9 mouse cellular contexts compared by ENCODE assay signal in genomic region chr10:117078284-117078683, GRCm38 (mm10). TPM values are rescaled to one million over a fixed set of nuclear protein-coding genes. Genes with fewer than 3 reads are reported as not detected.
A peak's percentile ranks its signal among the peaks of the same experiment; 100 is the strongest.
DNase-seq lines count a peak whose midpoint lies in the region; ATAC-seq and TF ChIP-seq lines count a peak whose summit lies in the region.
"Had no signal": no experiment of that assay in that cellular context is flagged by ENCODE, and none has a peak within 500 bp of the region (broad histone marks: within the 10 kb centered on the region; RNA-seq: fewer than 3 reads in every experiment).

No protein-coding gene starts in this region.

- no peaks in the 10 kb centered on the region for H3K4me1 ChIP-seq in kidney, adult 2 months (ENCODE audit: control insufficient read depth, insufficient read depth, low read length)
- H3K4me1 ChIP-seq in neural tube, embryonic 11.5 days (ENCODE audit: control insufficient read depth, insufficient read depth, low read length): no peaks in the 10 kb centered on the region

- WGBS in kidney, adult 2 months: 78% methylated on average over 6 of the region's 6 CpGs
- 75% methylated on average over 6 of the region's 6 CpGs for WGBS in neural tube, embryonic 11.5 days

- H3K4me2 ChIP-seq in neural tube, embryonic 11.5 days (ENCODE audit: low read depth): no peak overlapping the region
- H3K4me2 ChIP-seq: heart, embryonic 15.5 days had no signal

- peaks cover 5% of the 10 kb centered on the region; the same call in 1 of the 2 replicates for H3K36me3 ChIP-seq in kidney, adult 2 months (ENCODE audit: control insufficient read depth, insufficient read depth, low read length)
- H3K36me3 ChIP-seq in neural tube, embryonic 11.5 days (ENCODE audit: control insufficient read depth, insufficient read depth, low read length): peaks cover 19% of the 10 kb centered on the region

- no peak for TF ChIP-seq POLR2A in kidney, adult 2 months (IDR thresholded peaks at IDR 0.05; ENCODE audit: low read depth, low read length)

- DNase-seq in kidney, adult 2 months: peak; percentile 47
- no peak for DNase-seq in kidney, adult 11 months
- DNase-seq in NIH3T3 (ENCODE audit: low read depth) (peak; percentile 58), liver (peak; percentile 74)
- DNase-seq in embryo, embryonic 11 days: peak; percentile 40
- peak; percentile 28 for DNase-seq in neural tube, embryonic 11.5 days (ENCODE audit: low spot score)
- no peak for DNase-seq in right cerebral cortex, postnatal 36 days (ENCODE audit: low spot score in 2 of 2)
- DNase-seq in right cerebral cortex, postnatal 10 days (ENCODE audit: low spot score in 2 of 2): no peak

- no peak for ATAC-seq in neural tube, embryonic 11.5 days (ENCODE audit: insufficient read depth, low FRiP score, low TSS enrichment)

- no peak overlapping the region for H3K27ac ChIP-seq in kidney, adult 2 months (ENCODE audit: insufficient read depth, low read depth, low read length)
- H3K27ac ChIP-seq in neural tube, embryonic 11.5 days (ENCODE audit: low read depth, low read length): no peak overlapping the region
- H3K27ac ChIP-seq: heart, embryonic 15.5 days had no signal

- TF ChIP-seq CTCF in kidney, adult 2 months (conservative IDR thresholded peaks at IDR 0.05; ENCODE audit: insufficient read depth, insufficient read length, low read depth, low read length): peak; percentile 69

- H3K9ac ChIP-seq in neural tube, embryonic 11.5 days (ENCODE audit: low read length): no peak overlapping the region
- H3K9ac ChIP-seq: heart, embryonic 15.5 days had no signal

- no peaks in the 10 kb centered on the region for H3K9me3 ChIP-seq in neural tube, embryonic 11.5 days (ENCODE audit: control insufficient read depth, low read length)
- H3K9me3 ChIP-seq: heart, embryonic 15.5 days had no signal

- no peaks in the 10 kb centered on the region for H3K27me3 ChIP-seq in kidney, adult 2 months (replicated peaks; ENCODE audit: control insufficient read depth, insufficient read depth, low read length)
- no peaks in the 10 kb centered on the region for H3K27me3 ChIP-seq in neural tube, embryonic 11.5 days (ENCODE audit: control insufficient read depth, insufficient read depth, low read length)
- H3K27me3 ChIP-seq: heart, embryonic 15.5 days had no signal

- no peak overlapping the region for H3K4me3 ChIP-seq in kidney, adult 2 months (ENCODE audit: insufficient read depth, low read depth, low read length)
- H3K4me3 ChIP-seq in neural tube, embryonic 11.5 days (ENCODE audit: low read depth, low read length): no peak overlapping the region
- H3K4me3 ChIP-seq: heart, embryonic 15.5 days had no signal

RNA-seq across cellular contexts. Expression of gene Cct2, which starts 14.7 kb away (rescaled TPM):
- 67.1 and 84.6 TPM in 2 replicates for polyA plus RNA-seq in kidney, adult 2 months (2012; rRNA removed)
- polyA plus RNA-seq in neural tube, embryonic 11.5 days (2014; fragmentation: Nextera tagmentation; extraction: Ambion mirVana): 351 and 353 TPM in 2 replicates

RNA-seq across cellular contexts. Expression of gene Lrrc10, which starts 33.1 kb away (rescaled TPM):
- 0.13 TPM in 1 of 2 replicates, not detected in the other for polyA plus RNA-seq in kidney, adult 2 months (2012; rRNA removed)
- polyA plus RNA-seq in neural tube, embryonic 11.5 days (2014; fragmentation: Nextera tagmentation; extraction: Ambion mirVana): not detected in 2 replicates

Comparison
In these comparisons a context has a peak if more than half of its experiments do, and no peak if none do; other contexts are left out.
1. DNase-seq: peak in kidney, adult 2 months (single experiment), NIH3T3 (single experiment), embryo, embryonic 11 days (single experiment), liver (single experiment) and neural tube, embryonic 11.5 days (single experiment); none in kidney, adult 11 months (single experiment), right cerebral cortex, postnatal 36 days (0 of 2) and right cerebral cortex, postnatal 10 days (0 of 2).